Mouse (Mus musculus): ENCODE results near the gene 1110051M20Rik.

1110051M20Rik gene

GRCm38 (mm10) chr2:91331051-91331843, 113.3 kb downstream of the 1110051M20Rik start:
- DNase-seq: no peak

GRCm38 (mm10) chr2:91329996-91330738, 114.3 kb downstream of the 1110051M20Rik start:
- peak; percentile 56 to 63 for DNase-seq

GRCm38 (mm10) chr2:91328729-91329125, 115.8 kb downstream of the 1110051M20Rik start:
- DNase-seq: no peak

GRCm38 (mm10) chr2:91327968-91328728, 116.4 kb downstream of the 1110051M20Rik start:
- DNase-seq: peak; percentile 58 to 63

- peak; percentile 41 to 44 for DNase-seq
Measured at GRCm38 (mm10) chr2:91326746-91327350, 117.7 kb downstream of the 1110051M20Rik start.

- peak; percentile 44 to 56 for DNase-seq
Measured at GRCm38 (mm10) chr2:91324761-91325421, 119.6 kb downstream of the 1110051M20Rik start.

- DNase-seq: no peak
Measured at GRCm38 (mm10) chr2:91324346-91324745, 120.2 kb downstream of the 1110051M20Rik start.

GRCm38 (mm10) chr2:91322490-91322889, 122.0 kb downstream of the 1110051M20Rik start:
- DNase-seq: no peak

GRCm38 (mm10) chr2:91321923-91322322, 122.6 kb downstream of the 1110051M20Rik start:
- DNase-seq: no peak

- no peak for DNase-seq
Measured at GRCm38 (mm10) chr2:91320559-91321529, 123.7 kb downstream of the 1110051M20Rik start.

- no peak for DNase-seq
Measured at GRCm38 (mm10) chr2:91314184-91314583, 130.3 kb downstream of the 1110051M20Rik start.

- DNase-seq: peak; percentile 28 to 49
Measured at GRCm38 (mm10) chr2:91312578-91313311, 131.8 kb downstream of the 1110051M20Rik start.

- DNase-seq: no peak
Measured at GRCm38 (mm10) chr2:91309546-91309945, 135.0 kb downstream of the 1110051M20Rik start.

- DNase-seq: no peak
Measured at GRCm38 (mm10) chr2:91308680-91309079, 135.8 kb downstream of the 1110051M20Rik start.

- DNase-seq: no peak
Measured at GRCm38 (mm10) chr2:91306589-91306988, 137.9 kb downstream of the 1110051M20Rik start.

GRCm38 (mm10) chr2:91305926-91306325, 138.6 kb downstream of the 1110051M20Rik start:
- no peak for DNase-seq

GRCm38 (mm10) chr2:91302845-91303244, 141.7 kb downstream of the 1110051M20Rik start:
- no peak for DNase-seq

- DNase-seq: no peak
Measured at GRCm38 (mm10) chr2:91301836-91302235, 142.7 kb downstream of the 1110051M20Rik start.

GRCm38 (mm10) chr2:91300784-91301183, 143.7 kb downstream of the 1110051M20Rik start:
- DNase-seq: no peak

- DNase-seq: no peak
Measured at GRCm38 (mm10) chr2:91299156-91299555, 145.3 kb downstream of the 1110051M20Rik start.
